Comparison of ENCODE assay signal across 13 mouse cellular contexts in the genomic region with DNA sequence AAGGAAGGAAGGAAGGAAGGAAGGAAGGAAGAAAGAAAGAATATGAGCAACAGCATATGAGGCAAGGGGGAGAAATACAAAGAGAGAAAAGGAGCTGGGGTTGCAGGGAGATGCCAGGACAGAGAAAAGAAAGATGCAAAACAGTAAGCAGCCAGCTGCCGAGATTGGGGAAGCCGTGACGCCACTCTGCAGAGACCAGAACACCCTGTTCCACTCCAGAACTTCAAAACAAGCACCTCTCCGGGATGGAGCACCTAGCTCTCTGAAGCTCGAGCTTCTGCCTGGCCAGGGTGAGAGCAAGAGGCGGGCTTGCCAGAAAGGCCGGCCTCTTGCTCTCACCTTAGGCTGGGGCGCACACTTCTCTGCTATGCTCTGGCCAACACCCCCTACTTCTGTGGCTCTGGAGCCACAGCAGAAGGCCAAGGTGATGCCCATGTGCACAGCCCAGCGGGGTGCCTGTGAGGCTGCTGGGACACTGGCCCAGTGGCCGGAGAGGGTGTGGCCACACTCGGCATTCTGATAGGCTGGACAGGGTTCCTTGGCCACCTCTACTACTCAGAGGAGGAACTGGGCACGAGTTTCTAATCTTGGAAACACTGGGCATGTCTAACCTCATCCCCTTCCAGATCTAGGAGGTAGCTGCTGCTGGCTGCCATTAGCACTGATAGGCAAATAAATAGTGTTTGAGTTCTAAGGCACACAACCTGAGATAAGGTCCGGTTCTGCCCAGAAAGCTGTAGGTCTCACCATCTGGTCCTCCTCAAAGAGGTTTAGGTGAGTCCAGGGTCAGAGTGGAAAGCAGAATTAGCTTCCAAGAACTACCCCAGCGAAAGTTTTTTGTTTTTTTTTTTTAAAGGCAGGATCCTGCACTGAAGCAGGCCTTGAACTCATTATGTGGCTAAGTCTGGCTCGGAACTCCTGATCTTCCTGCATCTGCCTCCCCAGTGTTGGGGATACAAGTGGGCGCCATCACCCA. TPM values are rescaled to one million over a fixed set of nuclear protein-coding genes. Genes with fewer than 3 reads are reported as not detected.
DNase-seq lines count a peak whose midpoint lies in the region; ATAC-seq and TF ChIP-seq lines count a peak whose summit lies in the region.
"Had no signal": no experiment of that assay in that cellular context is flagged by ENCODE, and none has a peak within 500 bp of the region (broad histone marks: within the 10 kb centered on the region; RNA-seq: fewer than 3 reads in every experiment).

No protein-coding gene starts in this region.

- no peak for ATAC-seq in kidney, embryonic 14.5 days (ENCODE audit: low FRiP score, low TSS enrichment)
- no peak for ATAC-seq in hindbrain, embryonic 13.5 days (ENCODE audit: low FRiP score)
- ATAC-seq in liver, postnatal 0 days, result no peak
- ATAC-seq: forebrain, embryonic 13.5 days had no signal

- TF ChIP-seq POLR2A in cerebellum, adult 2 months (IDR thresholded peaks at IDR 0.05; ENCODE audit: borderline replicate concordance, insufficient read depth, low read length), result no peak

- TF ChIP-seq CTCF in cerebellum, adult 2 months (IDR thresholded peaks at IDR 0.05; ENCODE audit: borderline replicate concordance, insufficient read depth, low read depth, low read length), result no peak
- TF ChIP-seq CTCF in liver, postnatal 0 days (IDR thresholded peaks at IDR 0.05; ENCODE audit: low read depth), result no peak

- TF ChIP-seq EP300 in liver, postnatal 0 days (IDR thresholded peaks at IDR 0.05; ENCODE audit: low read depth), result no peak

- H3K4me1 ChIP-seq in kidney, embryonic 14.5 days (ENCODE audit: control insufficient read depth, insufficient read depth, low read length), result no peaks in the 10 kb centered on the region
- peaks cover 15% of the 10 kb centered on the region for H3K4me1 ChIP-seq in cerebellum, adult 2 months (ENCODE audit: control insufficient read depth, insufficient read depth, low read length)
- H3K4me1 ChIP-seq in hindbrain, embryonic 13.5 days (replicated peaks), result no peaks in the 10 kb centered on the region
- no peaks in the 10 kb centered on the region for H3K4me1 ChIP-seq in liver, postnatal 0 days (ENCODE audit: insufficient read depth)
- H3K4me1 ChIP-seq: forebrain, embryonic 13.5 days; hindbrain, embryonic 15.5 days had no signal

- no peak overlapping the region for H3K9ac ChIP-seq in kidney, embryonic 14.5 days (ENCODE audit: low read depth, low read length)
- H3K9ac ChIP-seq in hindbrain, embryonic 13.5 days, result no peak overlapping the region
- H3K9ac ChIP-seq in liver, postnatal 0 days (replicated peaks), result no peak overlapping the region
- H3K9ac ChIP-seq: forebrain, embryonic 13.5 days; hindbrain, embryonic 15.5 days had no signal

- H3K4me3 ChIP-seq in kidney, embryonic 14.5 days (ENCODE audit: low read length), result no peak overlapping the region
- no peak overlapping the region for H3K4me3 ChIP-seq in cerebellum, adult 2 months (replicated peaks; ENCODE audit: insufficient read depth, low read depth, low read length)
- H3K4me3 ChIP-seq in hindbrain, embryonic 13.5 days, result no peak overlapping the region
- H3K4me3 ChIP-seq in liver, postnatal 0 days (ENCODE audit: low read depth, low read length), result no peak overlapping the region
- H3K4me3 ChIP-seq: forebrain, embryonic 13.5 days; hindbrain, embryonic 15.5 days had no signal

- no peak overlapping the region for H3K4me2 ChIP-seq in kidney, embryonic 14.5 days (replicated peaks; ENCODE audit: low read depth, low read length)
- no peak overlapping the region for H3K4me2 ChIP-seq in hindbrain, embryonic 13.5 days
- no peak overlapping the region for H3K4me2 ChIP-seq in liver, postnatal 0 days (ENCODE audit: low read depth, low read length)
- H3K4me2 ChIP-seq: forebrain, embryonic 13.5 days; hindbrain, embryonic 15.5 days had no signal

- DNase-seq in kidney, postnatal 36 days, result peak; percentile 56 to 58
- peak; percentile 30 for DNase-seq in adrenal gland, adult 8-10 months
- DNase-seq in cerebellum, adult 2 months, result peak; percentile 93 to 97
- DNase-seq in heart, adult 8-10 months (ENCODE audit: low spot score), result peak; percentile 68
- DNase-seq in thymus, postnatal 36 days, result no peak
- no peak for DNase-seq in liver, postnatal 0 days

- H3K9me3 ChIP-seq in kidney, embryonic 14.5 days (ENCODE audit: control insufficient read depth, low read length), result no peaks in the 10 kb centered on the region
- no peaks in the 10 kb centered on the region for H3K9me3 ChIP-seq in hindbrain, embryonic 13.5 days
- H3K9me3 ChIP-seq in liver, postnatal 0 days (ENCODE audit: low read length), result no peaks in the 10 kb centered on the region
- H3K9me3 ChIP-seq: forebrain, embryonic 13.5 days; hindbrain, embryonic 15.5 days had no signal

- no peaks in the 10 kb centered on the region for H3K27me3 ChIP-seq in kidney, embryonic 14.5 days (ENCODE audit: control insufficient read depth, insufficient read depth, low read length)
- H3K27me3 ChIP-seq in cerebellum, adult 2 months (ENCODE audit: control insufficient read depth, insufficient read depth, low read length), result no peaks in the 10 kb centered on the region
- 0 out of 2 replicates have a peak, but pooled peaks cover 2% of the 10 kb centered on the region for H3K27me3 ChIP-seq in hindbrain, embryonic 13.5 days
- H3K27me3 ChIP-seq in liver, postnatal 0 days (ENCODE audit: insufficient read depth, low read length), result no peaks in the 10 kb centered on the region
- H3K27me3 ChIP-seq: forebrain, embryonic 13.5 days; hindbrain, embryonic 15.5 days had no signal

- no peak overlapping the region for H3K27ac ChIP-seq in kidney, embryonic 14.5 days (ENCODE audit: low read depth, low read length)
- H3K27ac ChIP-seq in cerebellum, adult 2 months (ENCODE audit: insufficient read depth, low read length), result peak overlapping the region; percentile 93
- H3K27ac ChIP-seq in hindbrain, embryonic 13.5 days, result no peak overlapping the region
- H3K27ac ChIP-seq in liver, postnatal 0 days (ENCODE audit: low read depth), result no peak overlapping the region
- H3K27ac ChIP-seq: forebrain, embryonic 13.5 days; hindbrain, embryonic 15.5 days had no signal

- 81% methylated on average over 16 of the region's 16 CpGs for WGBS in kidney, embryonic 14.5 days
- 25% methylated on average over 16 of the region's 16 CpGs for WGBS in cerebellum, adult 2 months
- 84% methylated on average over 16 of the region's 16 CpGs for WGBS in hindbrain, embryonic 13.5 days
- 69% methylated on average over 16 of the region's 16 CpGs for WGBS in liver, postnatal 0 days (ENCODE audit: insufficient replicate concordance)

- no peaks in the 10 kb centered on the region for H3K36me3 ChIP-seq in kidney, embryonic 14.5 days (ENCODE audit: control insufficient read depth, insufficient read depth, low read length)
- H3K36me3 ChIP-seq in hindbrain, embryonic 13.5 days, result no peaks in the 10 kb centered on the region
- no peaks in the 10 kb centered on the region for H3K36me3 ChIP-seq in liver, postnatal 0 days (replicated peaks; ENCODE audit: insufficient read depth, low read length)
- H3K36me3 ChIP-seq: hindbrain, embryonic 15.5 days had no signal

RNA-seq across cellular contexts. Expression of a gene that starts 33.5 kb away (rescaled TPM):
- polyA plus RNA-seq in kidney, embryonic 14.5 days (2014; fragmentation: Nextera tagmentation; extraction: Ambion mirVana), result 5.8 and 12.1 TPM in 2 replicates
- 10 to 100 TPM; 26.6 to 51.8 (median 40.3) TPM for total RNA-seq in adrenal gland, adult 8-10 months (2022)
- polyA plus RNA-seq in cerebellum, adult 2 months (2012; rRNA removed), result 37.1 and 41.6 TPM in 2 replicates
- 1 to 10 TPM; 1.5 to 2.3 (median 2.0) TPM for total RNA-seq in heart, adult 8-10 months (2022)
- polyA plus RNA-seq in hindbrain, embryonic 13.5 days (2015; fragmentation: Nextera tagmentation; extraction: Ambion mirVana), result 4.7 and 5.3 TPM in 2 replicates
- polyA plus RNA-seq in liver, postnatal 0 days (2015; fragmentation: Nextera tagmentation; extraction: Ambion mirVana), result 2.2 and 2.8 TPM in 2 replicates

RNA-seq across cellular contexts. Expression of a gene that starts 36.3 kb away (rescaled TPM):
- polyA plus RNA-seq in kidney, embryonic 14.5 days (2014; fragmentation: Nextera tagmentation; extraction: Ambion mirVana), result not detected in 2 replicates
- not detected for total RNA-seq in adrenal gland, adult 8-10 months (2022)
- 0.08 TPM in 2 replicates for polyA plus RNA-seq in cerebellum, adult 2 months (2012; rRNA removed)
- total RNA-seq in heart, adult 8-10 months (2022), result not detected
- not detected in 2 replicates for polyA plus RNA-seq in hindbrain, embryonic 13.5 days (2015; fragmentation: Nextera tagmentation; extraction: Ambion mirVana)
- polyA plus RNA-seq in liver, postnatal 0 days (2015; fragmentation: Nextera tagmentation; extraction: Ambion mirVana), result 13.7 and 15.0 TPM in 2 replicates
- total RNA-seq: left cerebral cortex, adult 8-10 months; MEL had no signal
- polyA plus RNA-seq: forebrain, embryonic 13.5 days; hindbrain, embryonic 15.5 days; lung, embryonic 16.5 days had no signal

RNA-seq across cellular contexts. Expression of a gene that starts 49.6 kb away (rescaled TPM):
- 0.08 and 0.16 TPM in 2 replicates for polyA plus RNA-seq in kidney, embryonic 14.5 days (2014; fragmentation: Nextera tagmentation; extraction: Ambion mirVana)
- total RNA-seq in adrenal gland, adult 8-10 months (2022), result under 1 TPM in 2 of 4 experiments, not detected in 2; 0.19 to 0.59 TPM
- polyA plus RNA-seq in cerebellum, adult 2 months (2012; rRNA removed), result 0.03 and 0.08 TPM in 2 replicates
- not detected for total RNA-seq in heart, adult 8-10 months (2022)
- 0.18 and 0.34 TPM in 2 replicates for polyA plus RNA-seq in hindbrain, embryonic 13.5 days (2015; fragmentation: Nextera tagmentation; extraction: Ambion mirVana)
- polyA plus RNA-seq in liver, postnatal 0 days (2015; fragmentation: Nextera tagmentation; extraction: Ambion mirVana), result not detected in 2 replicates
- total RNA-seq: left cerebral cortex, adult 8-10 months; MEL had no signal
- polyA plus RNA-seq: forebrain, embryonic 13.5 days had no signal

Comparison
In these comparisons a context has a peak if more than half of its experiments do, and no peak if none do; other contexts are left out.
1. DNase-seq: peak in kidney, postnatal 36 days (2 of 2), adrenal gland, adult 8-10 months (single experiment), cerebellum, adult 2 months (2 of 2) and heart, adult 8-10 months (single experiment); none in thymus, postnatal 36 days (0 of 2) and liver, postnatal 0 days (single experiment).
2. RNA of a gene that starts 36.3 kb away (polyA plus RNA-seq): 13.7 to 15.0 TPM in liver, postnatal 0 days; 0.08 TPM in cerebellum, adult 2 months, not detected in kidney, embryonic 14.5 days and not detected in hindbrain, embryonic 13.5 days; every median in the first group is over 10 times any median in the second.